Mouse (Mus musculus) gastrocnemius, adult 18-20 months (tissue): ENCODE measurements around the gene Hmx3. TPM values are rescaled to one million over a fixed set of nuclear protein-coding genes. Genes with fewer than 3 reads are reported as not detected.

Experiments
- DNase-seq: peaks from one replicate; pipeline ENCODE4 v3.0.0; 2021; ENCODE audit warnings: low spot score
- total RNA-seq, 2 experiments: library from RNA; stranded (reverse); gene quantifications; 2 replicates each; pipeline ENCODE4 v1.2.3; 2021

Hmx3 gene
- total RNA-seq, 2 experiments from 2014 or later: not detected

DNA sequence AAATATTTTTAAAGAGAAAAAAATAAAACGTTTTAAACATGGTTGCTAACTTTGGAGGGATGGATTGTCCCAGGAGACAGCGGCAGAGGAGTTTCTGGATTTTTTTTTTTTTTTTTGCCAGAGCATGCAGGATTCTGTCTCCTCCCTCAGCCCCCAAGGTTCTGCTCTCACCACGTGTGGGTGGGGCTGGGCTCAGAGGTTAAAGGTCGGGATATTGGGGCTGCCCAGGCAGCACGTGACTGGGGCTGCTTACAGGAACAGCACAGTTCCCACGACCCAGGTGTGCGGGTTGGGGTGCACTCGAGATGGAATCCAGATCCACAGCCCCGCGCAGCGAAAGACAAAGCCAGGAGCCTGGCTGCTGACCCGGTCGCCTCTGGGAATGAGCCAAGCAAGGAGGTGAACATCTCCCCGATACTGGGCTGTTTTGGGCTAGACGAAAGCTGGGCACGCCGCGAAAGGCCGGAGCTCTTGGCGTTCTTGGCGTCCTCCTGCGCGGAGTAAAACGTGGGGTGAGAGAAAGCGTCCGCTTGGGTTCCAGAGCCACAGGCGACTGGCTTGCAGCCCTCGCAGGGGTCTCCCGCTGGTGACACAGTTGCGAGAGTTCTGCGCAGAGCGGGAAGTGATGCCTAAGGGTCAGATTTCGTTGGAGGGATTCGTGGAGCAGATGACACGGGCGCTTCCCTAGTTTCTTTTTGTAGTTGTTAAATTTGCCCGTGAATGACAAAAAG is 14.0 kb downstream of the Hmx3 start:
- no peak for DNase-seq

DNA sequence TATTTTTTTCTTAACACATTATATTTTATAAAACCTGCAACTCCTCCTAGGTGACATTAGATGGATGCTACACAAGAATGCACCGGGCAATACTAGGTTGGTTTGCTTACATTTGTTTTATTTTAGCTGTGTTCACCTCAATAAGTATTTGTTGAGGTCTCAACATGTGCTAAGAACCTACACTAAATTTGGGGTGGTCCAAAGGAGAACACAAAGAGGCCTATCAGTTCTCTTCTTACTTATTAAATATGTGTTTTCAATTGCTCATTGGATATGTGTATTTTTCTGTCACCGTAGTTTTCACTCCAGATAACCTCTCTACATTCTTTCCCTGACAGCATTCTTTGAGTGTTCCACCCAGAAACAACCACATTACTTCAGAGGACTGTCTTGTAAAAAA is 15.1 kb downstream of the Hmx3 start:
- no peak for DNase-seq

DNA sequence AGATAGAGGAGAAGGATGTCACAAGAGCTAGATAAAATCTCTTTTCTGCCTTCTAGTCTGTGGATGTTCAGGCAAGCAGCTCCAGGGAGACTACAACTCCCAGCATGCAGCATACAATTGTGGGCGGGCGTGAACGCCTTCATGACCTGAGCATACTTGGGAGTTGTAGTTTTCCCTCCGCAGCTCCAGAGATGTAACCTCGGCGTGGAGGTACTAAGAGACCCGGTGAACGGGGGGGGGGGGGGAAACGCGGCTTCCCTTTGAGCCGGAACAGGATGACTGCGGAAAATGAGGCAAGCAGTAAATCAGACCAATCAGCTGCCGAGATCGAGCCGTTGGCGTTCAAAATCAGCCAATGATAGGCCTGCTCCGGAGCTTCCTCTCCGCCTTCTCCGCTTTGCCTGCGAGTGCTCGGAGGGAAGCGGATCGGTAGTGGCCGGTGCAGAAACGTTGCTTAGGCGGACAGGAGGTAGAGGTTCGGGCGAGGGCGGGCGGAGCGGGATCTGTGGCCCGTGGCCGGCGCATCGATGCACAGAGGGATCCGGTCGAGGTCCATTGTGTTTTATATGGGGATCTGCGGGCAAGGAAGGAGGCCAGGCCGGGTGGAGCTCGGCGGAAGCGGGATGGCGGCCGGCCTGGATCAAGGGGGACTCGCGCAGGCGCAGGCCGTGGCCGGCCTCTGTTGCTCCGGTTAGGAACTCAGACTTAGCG is 17.5 kb downstream of the Hmx3 start, which contains the start of gene Bub3:
Bub3 (plus strand) TSS at position 237 of the 711 bp plus-strand sequence.
- peak; percentile 95 for DNase-seq

DNA sequence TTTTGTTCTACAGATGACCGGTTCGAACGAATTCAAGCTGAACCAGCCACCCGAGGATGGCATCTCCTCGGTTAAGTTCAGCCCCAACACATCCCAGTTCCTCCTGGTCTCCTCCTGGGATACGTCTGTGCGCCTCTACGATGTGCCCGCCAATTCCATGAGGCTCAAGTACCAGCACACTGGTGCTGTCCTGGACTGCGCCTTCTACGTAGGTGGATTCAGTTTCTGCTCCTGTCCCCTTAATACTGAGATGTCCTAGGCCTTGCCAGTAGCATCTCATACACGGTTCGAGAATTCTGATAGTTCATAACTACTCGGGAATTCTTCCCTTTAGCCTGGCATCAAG is 18.0 kb downstream of the Hmx3 start:
- no peak for DNase-seq

DNA sequence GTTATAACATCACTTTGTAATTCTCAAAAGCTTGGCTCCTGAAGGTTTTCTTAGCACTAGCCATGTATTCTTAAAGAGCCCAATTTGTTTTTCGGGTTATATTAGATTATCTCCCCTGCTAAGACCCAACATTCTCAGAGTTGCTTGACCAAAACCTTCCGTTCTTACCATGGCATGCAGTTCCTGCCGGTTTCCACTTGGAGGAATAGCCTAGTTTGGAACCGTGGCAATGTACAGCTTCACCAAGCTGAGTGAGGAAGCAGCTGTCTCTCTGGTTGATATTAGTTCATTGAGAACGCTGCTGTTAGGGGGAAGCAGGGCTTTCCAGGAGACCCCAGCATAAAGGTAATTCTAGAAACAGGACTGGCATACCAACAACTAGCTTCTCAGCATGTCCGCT is 32.6 kb downstream of the Hmx3 start:
- no peak for DNase-seq

DNA sequence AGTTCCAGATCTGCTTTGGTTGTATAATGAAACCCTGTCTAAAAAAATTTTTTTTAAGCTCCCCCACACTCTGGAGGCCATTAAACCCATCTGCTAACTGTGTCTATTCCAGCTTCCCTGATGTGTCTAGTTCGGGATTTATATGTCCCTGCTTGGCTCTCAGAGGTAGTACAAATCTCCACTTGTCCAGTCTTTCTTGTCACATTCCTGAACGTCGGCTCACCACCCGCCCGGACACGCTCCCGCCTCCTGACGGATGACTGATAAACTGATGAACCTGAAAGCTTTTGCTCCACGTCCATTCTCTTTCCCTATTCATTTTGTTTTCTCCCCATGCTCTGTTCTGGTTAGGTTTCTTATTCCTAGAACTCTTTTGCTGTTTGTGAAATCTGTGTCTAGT is 39.5 kb downstream of the Hmx3 start:
- DNase-seq: no peak

DNA sequence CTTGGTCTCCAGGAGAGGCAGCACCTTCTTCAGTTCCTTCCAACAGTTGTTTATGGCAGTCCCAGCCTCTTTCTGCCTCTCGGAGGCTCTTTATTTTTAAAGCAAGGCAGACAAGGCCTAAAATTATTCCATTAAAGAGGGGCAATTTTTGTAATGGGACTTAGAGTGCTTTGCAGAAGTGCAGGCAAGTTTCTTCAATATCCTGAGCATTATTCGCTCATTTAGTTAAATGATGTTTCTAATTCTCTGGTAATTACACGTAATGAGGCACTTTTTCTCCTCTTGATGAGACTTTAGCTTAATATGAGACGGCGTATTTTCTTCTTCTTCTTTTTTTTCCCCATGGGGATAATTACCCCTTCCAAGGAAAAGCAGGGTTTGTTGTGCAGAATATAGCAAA is 42.9 kb downstream of the Hmx3 start:
- DNase-seq: no peak

Other genes starting within 250 kb of the Hmx3 start
- gene Cuzd1, start 220.6 kb upstream of the Hmx3 start, total RNA-seq: under 1 TPM; 0.81 to 0.91 TPM
- gene Fam24b, start 213.4 kb upstream of the Hmx3 start, total RNA-seq: not detected
- not detected for gene Fam24a, start 209.0 kb upstream of the Hmx3 start, total RNA-seq
- gene 2310057M21Rik, start 180.1 kb upstream of the Hmx3 start, total RNA-seq: 10 to 100 TPM; 18.6 to 31.3 TPM
- gene Pstk, start 171.7 kb upstream of the Hmx3 start, total RNA-seq: 10 to 100 TPM; 37.8 to 43.5 TPM
- gene Ikzf5, start 132.3 kb upstream of the Hmx3 start, total RNA-seq: 10 to 100 TPM; 31.8 to 33.3 TPM
- 100 to 1,000 TPM; 158 to 191 TPM for gene Acadsb, start 132.3 kb upstream of the Hmx3 start, total RNA-seq
- not detected for gene Hmx2, start 5.9 kb downstream of the Hmx3 start, total RNA-seq
- gene Bub3, start 17.4 kb downstream of the Hmx3 start, total RNA-seq: 10 to 100 TPM; 28.1 to 33.7 TPM